ENCODE assay signal across 8 mouse cellular contexts in the genomic region with DNA sequence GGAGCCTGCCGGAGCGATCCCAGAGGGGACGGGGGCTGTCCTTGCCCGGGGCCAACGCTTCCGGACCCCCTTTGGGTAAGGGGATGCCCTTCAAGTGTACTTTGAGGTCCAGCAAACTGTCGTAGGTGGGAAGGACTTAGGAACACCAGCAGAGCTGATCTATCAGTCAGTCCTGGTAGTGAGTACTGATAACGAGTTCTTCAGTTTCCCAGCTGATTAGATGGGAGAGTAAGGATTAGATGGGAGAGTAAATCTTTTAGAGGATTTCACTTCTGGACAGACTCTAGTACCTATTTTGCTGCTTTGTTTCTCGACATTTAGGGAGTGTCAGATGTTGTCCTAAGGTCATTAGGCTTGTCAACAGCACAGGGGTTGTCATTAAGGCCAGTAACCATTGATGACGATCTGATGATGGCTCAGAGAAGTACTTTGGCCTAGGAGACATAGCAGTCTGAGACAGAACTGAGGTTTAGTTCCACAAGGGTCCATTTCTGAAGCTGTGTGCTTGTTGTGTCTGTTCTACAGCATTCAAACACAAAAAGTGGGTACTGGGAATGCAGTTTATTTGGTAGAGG. TPM values are rescaled to one million over a fixed set of nuclear protein-coding genes. Genes with fewer than 3 reads are reported as not detected.
A peak's percentile ranks its signal among the peaks of the same experiment; 100 is the strongest.
DNase-seq lines count a peak whose midpoint lies in the region; ATAC-seq and TF ChIP-seq lines count a peak whose summit lies in the region.

No protein-coding gene starts in this region.

- no peaks in the 10 kb centered on the region for H3K27me3 ChIP-seq in intestine, embryonic 14.5 days (replicated peaks; ENCODE audit: control insufficient read depth, insufficient read depth, low read length)
- H3K27me3 ChIP-seq in neural tube, embryonic 15.5 days (replicated peaks): no peaks in the 10 kb centered on the region

- WGBS in lung, adult 2 months: 0% methylated on average over 10 of the region's 10 CpGs
- WGBS in intestine, embryonic 14.5 days: 0% methylated on average over 10 of the region's 10 CpGs
- WGBS in neural tube, embryonic 15.5 days: under 1% methylated on average over 10 of the region's 10 CpGs

- peak overlapping the region; percentile 79 for H3K4me2 ChIP-seq in intestine, embryonic 14.5 days (ENCODE audit: low read length)
- peak overlapping the region; percentile 71 for H3K4me2 ChIP-seq in neural tube, embryonic 15.5 days

- H3K4me1 ChIP-seq in lung, adult 2 months (ENCODE audit: control insufficient read depth, insufficient read depth, low read length): peaks cover 7% of the 10 kb centered on the region
- peaks cover 5% of the 10 kb centered on the region; the same call in 1 of the 2 replicates for H3K4me1 ChIP-seq in cortical plate, adult 2 months (ENCODE audit: control insufficient read depth, insufficient read depth, low read length)
- peaks cover 9% of the 10 kb centered on the region for H3K4me1 ChIP-seq in intestine, embryonic 14.5 days (replicated peaks; ENCODE audit: control insufficient read depth, insufficient read depth, low read length)
- H3K4me1 ChIP-seq in neural tube, embryonic 15.5 days: peaks cover 22% of the 10 kb centered on the region

- peaks cover 11% of the 10 kb centered on the region for H3K36me3 ChIP-seq in intestine, embryonic 14.5 days (ENCODE audit: control insufficient read depth, insufficient read depth, low read length)
- H3K36me3 ChIP-seq in neural tube, embryonic 15.5 days: peaks cover 12% of the 10 kb centered on the region; the same call in 1 of the 2 replicates

- H3K4me3 ChIP-seq in lung, adult 2 months (replicated peaks; ENCODE audit: extremely low read depth, low read depth, low read length): peak overlapping the region; percentile 82
- H3K4me3 ChIP-seq in cortical plate, adult 2 months (ENCODE audit: insufficient read depth, low read length): peak overlapping the region; percentile 74
- H3K4me3 ChIP-seq in intestine, embryonic 14.5 days (ENCODE audit: low read depth, low read length): peak overlapping the region; percentile 91
- peak overlapping the region; percentile 84 for H3K4me3 ChIP-seq in neural tube, embryonic 15.5 days (replicated peaks)

- peak overlapping the region; percentile 84 for H3K9ac ChIP-seq in intestine, embryonic 14.5 days (ENCODE audit: low read length)
- peak overlapping the region; percentile 88 for H3K9ac ChIP-seq in neural tube, embryonic 15.5 days (replicated peaks)

- no peak for TF ChIP-seq POLR2A in lung, adult 2 months (IDR thresholded peaks at IDR 0.05; ENCODE audit: borderline replicate concordance, extremely low read depth, low read depth, low read length)
- TF ChIP-seq POLR2A in cortical plate, adult 2 months (IDR thresholded peaks at IDR 0.05; ENCODE audit: extremely low read depth, insufficient read depth, low read length): no peak

- peak; percentile 68 for ATAC-seq in intestine, embryonic 14.5 days (replicated peaks; ENCODE audit: low FRiP score, low TSS enrichment, low read depth)
- peak; percentile 71; the same call in 1 of the 2 replicates for ATAC-seq in neural tube, embryonic 15.5 days (ENCODE audit: low FRiP score)
- ATAC-seq in activated CD4-positive, CD25-positive, alpha-beta regulatory T cell, adult 4 months: no peak

- H3K9me3 ChIP-seq in intestine, embryonic 14.5 days (ENCODE audit: control insufficient read depth, low read length): no peaks in the 10 kb centered on the region
- no peaks in the 10 kb centered on the region for H3K9me3 ChIP-seq in neural tube, embryonic 15.5 days (replicated peaks)

- DNase-seq in lung, adult 2 months: no peak
- DNase-seq in lung, postnatal 4 days: no peak
- DNase-seq in intestine, embryonic 14.5 days (ENCODE audit: low spot score): peak; percentile 54
- no peak for DNase-seq in right cerebral cortex, adult 2 months (ENCODE audit: low spot score in 2 of 2)
- no peak for DNase-seq in layer of hippocampus, adult 9-10 months (ENCODE audit: low spot score)

- no peak for TF ChIP-seq CTCF in lung, adult 2 months (IDR thresholded peaks at IDR 0.05; ENCODE audit: insufficient read depth, low read length)
- TF ChIP-seq CTCF in cortical plate, adult 2 months (IDR thresholded peaks at IDR 0.05; ENCODE audit: extremely low read depth, insufficient read depth, low read length): no peak

- 0 out of 2 replicates have a peak overlapping the region, but pooled peaks have one; percentile 23 for H3K27ac ChIP-seq in cortical plate, adult 2 months (ENCODE audit: insufficient read depth, low read length)
- H3K27ac ChIP-seq in intestine, embryonic 14.5 days (ENCODE audit: low read depth): peak overlapping the region; percentile 62
- H3K27ac ChIP-seq in neural tube, embryonic 15.5 days (replicated peaks): peak overlapping the region; percentile 83

RNA-seq across cellular contexts. Expression of a gene that starts 5.2 kb away (rescaled TPM):
- polyA plus RNA-seq in lung, adult 2 months (2012; rRNA removed): 0.80 and 1.3 TPM in 2 replicates
- polyA plus RNA-seq in cortical plate, adult 2 months (2012; rRNA removed): 3.5 and 3.6 TPM in 2 replicates
- polyA plus RNA-seq in intestine, embryonic 14.5 days (2014; fragmentation: Nextera tagmentation; extraction: Ambion mirVana): 7.2 TPM in 2 replicates
- 7.9 and 8.5 TPM in 2 replicates for polyA plus RNA-seq in neural tube, embryonic 15.5 days (2015; fragmentation: Nextera tagmentation; extraction: Ambion mirVana)
- polyA plus RNA-seq in activated CD4-positive, CD25-positive, alpha-beta regulatory T cell, adult 4 months (2017; shearing (Covaris generic)): 1 to 10 TPM; 2.2 to 2.5 TPM

RNA-seq across cellular contexts. Expression of a gene that starts 28.1 kb away (rescaled TPM):
- 8.5 and 13.9 TPM in 2 replicates for polyA plus RNA-seq in lung, adult 2 months (2012; rRNA removed)
- polyA plus RNA-seq in cortical plate, adult 2 months (2012; rRNA removed): 111 and 115 TPM in 2 replicates
- polyA plus RNA-seq in intestine, embryonic 14.5 days (2014; fragmentation: Nextera tagmentation; extraction: Ambion mirVana): 110 and 117 TPM in 2 replicates
- 139 and 140 TPM in 2 replicates for polyA plus RNA-seq in neural tube, embryonic 15.5 days (2015; fragmentation: Nextera tagmentation; extraction: Ambion mirVana)
- 10 to 100 TPM; 85.1 to 91.6 TPM for polyA plus RNA-seq in activated CD4-positive, CD25-positive, alpha-beta regulatory T cell, adult 4 months (2017; shearing (Covaris generic))

RNA-seq across cellular contexts. Expression of a gene that starts 43.4 kb away (rescaled TPM):
- 9.5 and 14.1 TPM in 2 replicates for polyA plus RNA-seq in lung, adult 2 months (2012; rRNA removed)
- 33.1 and 34.6 TPM in 2 replicates for polyA plus RNA-seq in cortical plate, adult 2 months (2012; rRNA removed)
- polyA plus RNA-seq in intestine, embryonic 14.5 days (2014; fragmentation: Nextera tagmentation; extraction: Ambion mirVana): 76.2 and 87.2 TPM in 2 replicates
- polyA plus RNA-seq in neural tube, embryonic 15.5 days (2015; fragmentation: Nextera tagmentation; extraction: Ambion mirVana): 79.9 and 81.6 TPM in 2 replicates
- polyA plus RNA-seq in activated CD4-positive, CD25-positive, alpha-beta regulatory T cell, adult 4 months (2017; shearing (Covaris generic)): 10 to 100 TPM; 56.3 to 65.1 TPM

Comparison
In these comparisons a context has a peak if more than half of its experiments do, and no peak if none do; other contexts are left out.
1. H3K27ac ChIP-seq: peak in every context shown above with its lines; median percentile 83 in neural tube, embryonic 15.5 days; 62 in intestine, embryonic 14.5 days; 23 in cortical plate, adult 2 months.